Mouse (Mus musculus): Measurements from ENCODE around the gene F11r. TPM values are rescaled to one million over a fixed set of nuclear protein-coding genes. Genes with fewer than 3 reads are reported as not detected.

The F11r gene
- total and polyA plus RNA-seq, 2 experiments from 2014 or later: 45.6 to 75.8 TPM

GRCm38 (mm10) chr1:171412446-171412845 lies 24.9 kb upstream of the F11r start:
- Histone ChIP-seq H3K9me3 (replicated peaks; ENCODE audit: control insufficient read depth, low read length) (no peaks in the 10 kb centered on the region), H3K4me2 (ENCODE audit: low read depth, low read length) (peak overlapping the region; percentile 62), H3K9ac (replicated peaks; ENCODE audit: low read depth, low read length) (peak overlapping the region; percentile 98), H3K27ac (ENCODE audit: low read depth) (peak overlapping the region; percentile 92), H3K4me3 (ENCODE audit: low read depth, low read length) (peak overlapping the region; percentile 88), H3K36me3 (replicated peaks; ENCODE audit: control insufficient read depth, insufficient read depth, low read length) (peaks cover 25% of the 10 kb centered on the region), H3K27me3 (ENCODE audit: control insufficient read depth, insufficient read depth, low read length) (no peaks in the 10 kb centered on the region; the same call in 1 of the 2 replicates), H3K4me1 (ENCODE audit: control insufficient read depth, insufficient read depth) (no peaks in the 10 kb centered on the region)
- TF ChIP-seq EP300 (IDR thresholded peaks at IDR 0.05; ENCODE audit: low read depth) (no peak), CTCF (IDR thresholded peaks at IDR 0.05; ENCODE audit: low read depth) (no peak)
- peak; percentile 68 for DNase-seq (ENCODE audit: low spot score)
- WGBS: 43% methylated on average over 3 of the region's 3 CpGs
- no peak for ATAC-seq (ENCODE audit: insufficient read depth, low read depth)

DNA sequence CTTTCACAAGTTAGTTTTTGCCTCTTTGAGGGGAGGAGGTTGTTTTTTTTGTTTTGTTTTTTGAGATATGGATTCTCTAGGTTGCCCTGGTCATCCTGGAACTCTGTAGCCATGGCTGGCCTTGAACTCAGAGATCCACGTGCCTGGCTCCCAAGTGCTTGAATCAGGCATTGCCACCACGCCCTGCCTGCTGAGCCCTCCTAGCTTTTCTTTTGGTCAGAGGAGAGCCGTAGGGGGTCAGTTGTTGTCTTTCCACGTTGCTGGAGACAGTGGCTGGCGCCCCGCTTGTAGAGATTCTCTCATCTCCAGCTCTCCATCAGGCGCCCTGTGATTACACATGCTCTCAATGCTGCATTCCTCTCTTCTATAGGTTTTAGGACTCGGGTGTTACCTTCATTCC lies 23.7 kb upstream of the F11r start:
- no peaks in the 10 kb centered on the region for H3K9me3 ChIP-seq (replicated peaks; ENCODE audit: control insufficient read depth, low read length)
- DNase-seq (ENCODE audit: low spot score) (no peak), ATAC-seq (ENCODE audit: insufficient read depth, low read depth) (no peak)
- H3K4me3 ChIP-seq (ENCODE audit: low read depth, low read length): no peak overlapping the region
- no peak for TF ChIP-seq EP300 (IDR thresholded peaks at IDR 0.05; ENCODE audit: low read depth)
- no peak for TF ChIP-seq CTCF (IDR thresholded peaks at IDR 0.05; ENCODE audit: low read depth)
- WGBS: 77% methylated on average over 8 of the region's 8 CpGs
- no peak overlapping the region for H3K4me2 ChIP-seq (ENCODE audit: low read depth, low read length)
- no peak overlapping the region for H3K27ac ChIP-seq (ENCODE audit: low read depth)
- H3K36me3 ChIP-seq (replicated peaks; ENCODE audit: control insufficient read depth, insufficient read depth, low read length): peaks cover 36% of the 10 kb centered on the region
- no peaks in the 10 kb centered on the region for H3K4me1 ChIP-seq (ENCODE audit: control insufficient read depth, insufficient read depth)
- no peak overlapping the region for H3K9ac ChIP-seq (replicated peaks; ENCODE audit: low read depth, low read length)
- H3K27me3 ChIP-seq (ENCODE audit: control insufficient read depth, insufficient read depth, low read length): no peaks in the 10 kb centered on the region; the same call in 1 of the 2 replicates

- TF ChIP-seq EP300 (IDR thresholded peaks at IDR 0.05; ENCODE audit: low read depth) (no peak), CTCF (IDR thresholded peaks at IDR 0.05; ENCODE audit: low read depth) (no peak)
- no peak within 1 kb of the TSS for H3K4me3 ChIP-seq (ENCODE audit: low read depth, low read length)
- 88% methylated on average over 5 of the region's 5 CpGs for WGBS
- DNase-seq (ENCODE audit: low spot score): no peak
- H3K4me1 ChIP-seq (ENCODE audit: control insufficient read depth, insufficient read depth): no peaks in the 10 kb centered on the region
- H3K9me3 ChIP-seq (replicated peaks; ENCODE audit: control insufficient read depth, low read length): no peaks in the 10 kb centered on the region
- no peak within 1 kb of the TSS for H3K27ac ChIP-seq (ENCODE audit: low read depth)
- peaks cover 54% of the 10 kb centered on the region for H3K36me3 ChIP-seq (replicated peaks; ENCODE audit: control insufficient read depth, insufficient read depth, low read length)
- H3K27me3 ChIP-seq (ENCODE audit: control insufficient read depth, insufficient read depth, low read length): no peaks in the 10 kb centered on the region
- no peak within 1 kb of the TSS for H3K9ac ChIP-seq (replicated peaks; ENCODE audit: low read depth, low read length)
- H3K4me2 ChIP-seq (ENCODE audit: low read depth, low read length): no peak within 1 kb of the TSS
- peak; percentile 8; the same call in 1 of the 2 replicates for ATAC-seq (ENCODE audit: insufficient read depth, low read depth)
Observed at GRCm38 (mm10) chr1:171418660-171419059, 18.7 kb upstream of the F11r start, which contains the start of gene Tstd1. Gene Tstd1, plus strand, starts transcription at chr1:171418872.

DNA sequence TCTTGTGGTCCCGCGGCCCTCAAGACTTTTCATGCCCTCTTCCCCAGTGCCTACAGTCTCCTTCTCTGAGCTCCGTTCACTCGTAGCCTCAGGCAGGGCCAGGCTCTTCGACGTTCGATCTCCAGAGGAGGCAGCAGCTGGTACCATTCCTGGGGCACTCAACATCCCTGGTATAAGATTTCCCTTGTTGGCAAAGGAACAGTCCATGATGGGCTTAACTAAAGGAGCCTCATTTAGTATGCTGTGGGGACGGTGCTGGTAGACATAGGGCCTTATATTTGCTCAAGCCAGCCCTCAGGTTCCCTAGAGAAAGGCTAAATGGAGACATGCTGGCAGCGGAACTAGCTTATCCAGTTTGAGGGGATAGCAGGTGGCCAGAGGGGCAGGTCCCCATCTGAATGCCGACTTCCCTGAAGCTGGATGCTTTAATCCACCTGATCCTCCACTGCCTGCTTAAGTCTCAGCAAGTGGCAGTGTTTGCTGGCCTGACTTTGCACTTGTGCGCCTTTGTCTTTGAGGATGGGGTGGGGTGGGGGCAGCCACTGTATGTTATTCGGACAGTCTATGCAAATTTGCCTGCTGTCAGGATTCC lies 17.9 kb upstream of the F11r start:
- Histone ChIP-seq H3K36me3 (replicated peaks; ENCODE audit: control insufficient read depth, insufficient read depth, low read length) (peaks cover 54% of the 10 kb centered on the region), H3K27ac (ENCODE audit: low read depth) (no peak overlapping the region), H3K9me3 (replicated peaks; ENCODE audit: control insufficient read depth, low read length) (no peaks in the 10 kb centered on the region), H3K4me1 (ENCODE audit: control insufficient read depth, insufficient read depth) (no peaks in the 10 kb centered on the region), H3K4me2 (ENCODE audit: low read depth, low read length) (no peak overlapping the region), H3K9ac (replicated peaks; ENCODE audit: low read depth, low read length) (no peak overlapping the region), H3K27me3 (ENCODE audit: control insufficient read depth, insufficient read depth, low read length) (no peaks in the 10 kb centered on the region), H3K4me3 (ENCODE audit: low read depth, low read length) (no peak overlapping the region)
- DNase-seq (ENCODE audit: low spot score): no peak
- 73% methylated on average over 12 of the region's 12 CpGs for WGBS
- no peak for ATAC-seq (ENCODE audit: insufficient read depth, low read depth)
- no peak for TF ChIP-seq EP300 (IDR thresholded peaks at IDR 0.05; ENCODE audit: low read depth)
- TF ChIP-seq CTCF (IDR thresholded peaks at IDR 0.05; ENCODE audit: low read depth): no peak

DNA sequence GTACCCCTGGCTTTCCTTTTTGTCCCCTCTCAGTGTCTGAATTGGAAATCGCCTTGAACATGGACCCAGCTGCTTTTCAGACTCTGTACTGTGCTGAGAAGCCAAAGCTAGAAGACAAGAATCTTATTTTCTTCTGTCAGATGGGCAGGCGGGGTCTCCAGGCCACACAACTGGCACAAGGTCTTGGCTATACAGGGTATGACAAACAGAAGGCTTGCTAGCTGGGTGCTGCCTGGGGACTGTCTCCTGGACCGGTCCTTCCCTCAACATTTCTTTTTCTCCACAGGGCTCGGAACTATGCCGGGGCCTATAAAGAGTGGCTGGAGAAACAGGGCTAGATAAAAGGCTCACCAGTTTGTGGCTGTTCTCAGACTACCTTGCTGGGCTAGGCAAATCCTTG lies 17.4 kb upstream of the F11r start:
- no peak overlapping the region for H3K4me3 ChIP-seq (ENCODE audit: low read depth, low read length)
- H3K4me2 ChIP-seq (ENCODE audit: low read depth, low read length): no peak overlapping the region
- H3K27me3 ChIP-seq (ENCODE audit: control insufficient read depth, insufficient read depth, low read length): no peaks in the 10 kb centered on the region
- peaks cover 54% of the 10 kb centered on the region for H3K36me3 ChIP-seq (replicated peaks; ENCODE audit: control insufficient read depth, insufficient read depth, low read length)
- H3K9ac ChIP-seq (replicated peaks; ENCODE audit: low read depth, low read length): no peak overlapping the region
- 86% methylated on average over 5 of the region's 5 CpGs for WGBS
- TF ChIP-seq EP300 (IDR thresholded peaks at IDR 0.05; ENCODE audit: low read depth) (no peak), CTCF (IDR thresholded peaks at IDR 0.05; ENCODE audit: low read depth) (no peak)
- no peaks in the 10 kb centered on the region for H3K9me3 ChIP-seq (replicated peaks; ENCODE audit: control insufficient read depth, low read length)
- no peak overlapping the region for H3K27ac ChIP-seq (ENCODE audit: low read depth)
- peaks cover 2% of the 10 kb centered on the region; the same call in 1 of the 2 replicates for H3K4me1 ChIP-seq (ENCODE audit: control insufficient read depth, insufficient read depth)
- ATAC-seq (ENCODE audit: insufficient read depth, low read depth) (no peak), DNase-seq (ENCODE audit: low spot score) (no peak)

Measured in heart, postnatal 0 days (tissue).